Mouse (Mus musculus): ENCODE measurements around the gene Tmem116.
"Not testable (repeated sequence)": the region's sequence is repeated elsewhere in the genome, so short reads cannot be mapped to it uniquely, and the experiment has no call there.

Tmem116 gene

GRCm38 (mm10) chr5:121506846-121507245, 55.2 kb downstream of the Tmem116 start:
- no peaks in the 10 kb centered on the region for H3K9me3 ChIP-seq (ENCODE audit: low read length)
- peaks cover 23% of the 10 kb centered on the region for H3K4me1 ChIP-seq (replicated peaks; ENCODE audit: low read depth, low read length)
- no peak overlapping the region for H3K4me3 ChIP-seq (replicated peaks; ENCODE audit: low read length)
- no peaks in the 10 kb centered on the region for H3K27me3 ChIP-seq (ENCODE audit: insufficient read depth, low read length)
- no peaks in the 10 kb centered on the region for H3K36me3 ChIP-seq (ENCODE audit: insufficient read depth, low read length)
- no peak for TF ChIP-seq CTCF (conservative IDR thresholded peaks at IDR 0.05; ENCODE audit: low read length)
- TF ChIP-seq POU5F1 (IDR thresholded peaks at IDR 0.05; ENCODE audit: borderline replicate concordance, low read length), result no peak
- TF ChIP-seq NANOG (IDR thresholded peaks at IDR 0.05; ENCODE audit: borderline replicate concordance, low read length), result no peak

- Histone ChIP-seq H3K27me3 (ENCODE audit: insufficient read depth, low read length) (no peaks in the 10 kb centered on the region), H3K4me1 (replicated peaks; ENCODE audit: low read depth, low read length) (peaks cover 13% of the 10 kb centered on the region), H3K9me3 (ENCODE audit: low read length) (no peaks in the 10 kb centered on the region), H3K4me3 (replicated peaks; ENCODE audit: low read length) (no peak overlapping the region), H3K36me3 (ENCODE audit: insufficient read depth, low read length) (no peaks in the 10 kb centered on the region)
- no peak for TF ChIP-seq CTCF (conservative IDR thresholded peaks at IDR 0.05; ENCODE audit: low read length)
- no peak for TF ChIP-seq POU5F1 (IDR thresholded peaks at IDR 0.05; ENCODE audit: borderline replicate concordance, low read length)
- no peak for TF ChIP-seq NANOG (IDR thresholded peaks at IDR 0.05; ENCODE audit: borderline replicate concordance, low read length)
These were observed 58.3 kb downstream of the Tmem116 start for GRCm38 (mm10) chr5:121510009-121510408.

GRCm38 (mm10) chr5:121518983-121519382, 67.3 kb downstream of the Tmem116 start:
- Histone ChIP-seq H3K4me1 (replicated peaks; ENCODE audit: low read depth, low read length) (peaks cover 20% of the 10 kb centered on the region), H3K36me3 (ENCODE audit: insufficient read depth, low read length) (peaks cover 38% of the 10 kb centered on the region), H3K9me3 (ENCODE audit: low read length) (no peaks in the 10 kb centered on the region), H3K4me3 (replicated peaks; ENCODE audit: low read length) (no peak overlapping the region), H3K27me3 (ENCODE audit: insufficient read depth, low read length) (no peaks in the 10 kb centered on the region)
- TF ChIP-seq NANOG (IDR thresholded peaks at IDR 0.05; ENCODE audit: borderline replicate concordance, low read length) (no peak), POU5F1 (IDR thresholded peaks at IDR 0.05; ENCODE audit: borderline replicate concordance, low read length) (no peak), CTCF (conservative IDR thresholded peaks at IDR 0.05; ENCODE audit: low read length) (no peak)

DNA sequence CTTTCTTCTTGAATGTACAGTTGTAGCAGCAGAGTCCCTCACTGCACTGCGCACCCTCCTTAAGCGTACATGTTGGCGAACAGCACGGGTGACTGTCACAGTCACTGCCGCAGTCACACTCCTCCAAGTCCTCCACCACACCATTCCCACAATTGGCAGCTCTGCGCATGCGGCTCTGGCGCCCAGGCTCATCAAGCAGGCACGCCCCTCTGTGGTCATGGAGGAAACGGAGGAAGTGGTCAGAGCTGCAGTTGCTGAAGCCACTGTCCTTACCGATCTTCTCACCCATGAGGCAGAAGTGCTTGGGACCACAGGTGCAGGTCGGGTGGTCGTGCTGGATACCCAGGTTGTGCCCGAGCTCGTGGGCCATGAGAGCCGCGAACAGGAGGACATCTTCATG, 68.1 kb downstream of the Tmem116 start:
- H3K36me3 ChIP-seq (ENCODE audit: insufficient read depth, low read length), result peaks cover 46% of the 10 kb centered on the region
- not testable (repeated sequence) for H3K9me3 ChIP-seq (ENCODE audit: low read length); H3K4me3 ChIP-seq (replicated peaks; ENCODE audit: low read length); H3K27me3 ChIP-seq (ENCODE audit: insufficient read depth, low read length)
- peaks cover 26% of the 10 kb centered on the region for H3K4me1 ChIP-seq (replicated peaks; ENCODE audit: low read depth, low read length)

GRCm38 (mm10) chr5:121525774-121526450, 74.2 kb downstream of the Tmem116 start:
- Histone ChIP-seq H3K4me3 (replicated peaks; ENCODE audit: low read length) (no peak overlapping the region), H3K4me1 (replicated peaks; ENCODE audit: low read depth, low read length) (peaks cover 59% of the 10 kb centered on the region), H3K36me3 (ENCODE audit: insufficient read depth, low read length) (peaks cover 90% of the 10 kb centered on the region), H3K9me3 (ENCODE audit: low read length) (no peaks in the 10 kb centered on the region), H3K27me3 (ENCODE audit: insufficient read depth, low read length) (no peaks in the 10 kb centered on the region)
- TF ChIP-seq CTCF (conservative IDR thresholded peaks at IDR 0.05; ENCODE audit: low read length), result no peak
- TF ChIP-seq NANOG (IDR thresholded peaks at IDR 0.05; ENCODE audit: borderline replicate concordance, low read length), result no peak
- TF ChIP-seq POU5F1 (IDR thresholded peaks at IDR 0.05; ENCODE audit: borderline replicate concordance, low read length), result no peak

DNA sequence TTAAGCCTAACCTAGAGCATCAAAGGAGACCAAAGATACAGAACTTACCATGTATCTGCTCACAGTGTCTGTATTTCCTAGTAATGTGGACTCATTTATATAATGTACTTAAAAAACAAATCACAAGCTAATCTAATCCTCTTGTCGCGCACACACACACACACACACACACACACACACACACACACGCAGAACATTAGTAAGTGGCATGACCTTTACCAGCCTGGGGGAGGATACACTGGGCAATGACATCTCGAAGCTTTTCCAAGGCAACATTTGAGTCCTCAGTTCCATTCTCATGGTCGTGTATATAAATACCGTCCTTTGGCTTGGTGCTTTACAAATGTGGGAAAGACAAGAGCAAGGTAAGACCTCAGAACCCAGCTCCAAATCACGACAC, 74.8 kb downstream of the Tmem116 start:
- no peaks in the 10 kb centered on the region for H3K9me3 ChIP-seq (ENCODE audit: low read length)
- peaks cover 90% of the 10 kb centered on the region for H3K36me3 ChIP-seq (ENCODE audit: insufficient read depth, low read length)
- TF ChIP-seq POU5F1 (IDR thresholded peaks at IDR 0.05; ENCODE audit: borderline replicate concordance, low read length), result no peak
- no peak for TF ChIP-seq NANOG (IDR thresholded peaks at IDR 0.05; ENCODE audit: borderline replicate concordance, low read length)
- no peak for TF ChIP-seq CTCF (conservative IDR thresholded peaks at IDR 0.05; ENCODE audit: low read length)
- H3K4me3 ChIP-seq (replicated peaks; ENCODE audit: low read length), result no peak overlapping the region
- H3K4me1 ChIP-seq (replicated peaks; ENCODE audit: low read depth, low read length), result peaks cover 61% of the 10 kb centered on the region
- no peaks in the 10 kb centered on the region for H3K27me3 ChIP-seq (ENCODE audit: insufficient read depth, low read length)

- Histone ChIP-seq H3K9me3 (ENCODE audit: low read length) (no peaks in the 10 kb centered on the region), H3K4me3 (replicated peaks; ENCODE audit: low read length) (no peak overlapping the region), H3K4me1 (replicated peaks; ENCODE audit: low read depth, low read length) (peaks cover 66% of the 10 kb centered on the region), H3K27me3 (ENCODE audit: insufficient read depth, low read length) (no peaks in the 10 kb centered on the region), H3K36me3 (ENCODE audit: insufficient read depth, low read length) (peaks cover 90% of the 10 kb centered on the region)
- TF ChIP-seq NANOG (IDR thresholded peaks at IDR 0.05; ENCODE audit: borderline replicate concordance, low read length) (peak; percentile 47; the same call in 1 of the 2 replicates), CTCF (conservative IDR thresholded peaks at IDR 0.05; ENCODE audit: low read length) (no peak), POU5F1 (IDR thresholded peaks at IDR 0.05; ENCODE audit: borderline replicate concordance, low read length) (no peak)
These were observed 75.3 kb downstream of the Tmem116 start for GRCm38 (mm10) chr5:121526961-121527360.

GRCm38 (mm10) chr5:121534521-121534920, 82.8 kb downstream of the Tmem116 start:
- TF ChIP-seq POU5F1 (IDR thresholded peaks at IDR 0.05; ENCODE audit: borderline replicate concordance, low read length) (no peak), CTCF (conservative IDR thresholded peaks at IDR 0.05; ENCODE audit: low read length) (peak; percentile 68), NANOG (IDR thresholded peaks at IDR 0.05; ENCODE audit: borderline replicate concordance, low read length) (no peak)
- no peak overlapping the region for H3K4me3 ChIP-seq (replicated peaks; ENCODE audit: low read length)
- H3K27me3 ChIP-seq (ENCODE audit: insufficient read depth, low read length), result no peaks in the 10 kb centered on the region
- peaks cover 94% of the 10 kb centered on the region for H3K4me1 ChIP-seq (replicated peaks; ENCODE audit: low read depth, low read length)
- no peaks in the 10 kb centered on the region for H3K9me3 ChIP-seq (ENCODE audit: low read length)
- peaks cover 94% of the 10 kb centered on the region for H3K36me3 ChIP-seq (ENCODE audit: insufficient read depth, low read length)

DNA sequence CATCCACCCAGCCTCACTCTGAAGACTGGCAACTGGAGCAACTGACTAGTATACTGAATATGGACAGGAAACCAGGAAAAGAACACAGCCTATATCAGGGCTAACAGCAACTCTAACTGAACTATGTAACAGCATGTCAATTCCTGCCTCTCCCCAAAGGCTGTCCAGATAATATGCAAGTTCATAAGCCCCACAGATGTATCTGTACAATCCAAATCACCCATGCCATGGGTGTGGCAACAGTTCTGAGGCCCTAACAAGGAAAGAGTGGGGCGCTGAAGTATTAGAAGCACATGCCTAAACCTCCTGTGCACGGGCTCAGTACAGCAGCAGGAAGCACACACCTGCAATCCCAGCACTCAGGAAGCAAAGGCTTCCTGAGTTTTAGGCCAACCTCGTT, 83.4 kb downstream of the Tmem116 start:
- H3K9me3 ChIP-seq (ENCODE audit: low read length), result no peaks in the 10 kb centered on the region
- H3K4me3 ChIP-seq (replicated peaks; ENCODE audit: low read length), result no peak overlapping the region
- peaks cover 94% of the 10 kb centered on the region for H3K4me1 ChIP-seq (replicated peaks; ENCODE audit: low read depth, low read length)
- peaks cover 89% of the 10 kb centered on the region for H3K36me3 ChIP-seq (ENCODE audit: insufficient read depth, low read length)
- H3K27me3 ChIP-seq (ENCODE audit: insufficient read depth, low read length), result no peaks in the 10 kb centered on the region
- TF ChIP-seq POU5F1 (IDR thresholded peaks at IDR 0.05; ENCODE audit: borderline replicate concordance, low read length) (no peak), CTCF (conservative IDR thresholded peaks at IDR 0.05; ENCODE audit: low read length) (no peak), NANOG (IDR thresholded peaks at IDR 0.05; ENCODE audit: borderline replicate concordance, low read length) (no peak)

All from E14TG2a.4 (cell line).